Mouse (Mus musculus) CH12.LX (cell line): ENCODE data around the gene Tmem8b.

Experiments used
- CHD2 ChIP-seq: IDR thresholded peaks from 2 replicates; pipeline ENCODE4 v1.6.1; 2011; ENCODE audit warnings: low read length, improper control_type of control experiment
- POLR2AphosphoS2 ChIP-seq: IDR thresholded peaks from 2 replicates; pipeline ENCODE4 v1.6.1; 2011; ENCODE audit warnings: low read depth, low read length, improper control_type of control experiment
- RCOR1 ChIP-seq: conservative IDR thresholded peaks from 2 replicates; pipeline ENCODE4 v1.6.1; 2012; ENCODE audit warnings: low read depth, mild to moderate bottlenecking, inconsistent platforms, low read length, improper control_type of control experiment
- USF1 ChIP-seq: IDR thresholded peaks from 2 replicates; pipeline ENCODE4 v1.6.1; 2014; ENCODE audit warnings: low read depth, mild to moderate bottlenecking, inconsistent platforms, low read length, improper control_type of control experiment

- TF ChIP-seq RCOR1 (no peak), CHD2 (no peak), POLR2AphosphoS2 (no peak), USF1 (no peak)
These were observed 48.5 kb upstream of the Tmem8b start for GRCm38 (mm10) chr4:43620146-43620778.
